Mouse (Mus musculus) adrenal gland, postnatal 0 days (tissue): ENCODE results near the gene B3gnt5. TPM values are rescaled to one million over a fixed set of nuclear protein-coding genes. Genes with fewer than 3 reads are reported as not detected.

ENCODE experiments used
- polyA plus RNA-seq: library from polyadenylated mRNA; unstranded; fragments of >200 nt; fragmentation: Nextera tagmentation; extraction: Ambion mirVana; gene quantifications from 2 replicates; pipeline ENCODE4 v1.2.1, GENCODE M21; 2015

The B3gnt5 gene
- 1.6 and 3.0 TPM in 2 replicates for polyA plus RNA-seq

DNA sequence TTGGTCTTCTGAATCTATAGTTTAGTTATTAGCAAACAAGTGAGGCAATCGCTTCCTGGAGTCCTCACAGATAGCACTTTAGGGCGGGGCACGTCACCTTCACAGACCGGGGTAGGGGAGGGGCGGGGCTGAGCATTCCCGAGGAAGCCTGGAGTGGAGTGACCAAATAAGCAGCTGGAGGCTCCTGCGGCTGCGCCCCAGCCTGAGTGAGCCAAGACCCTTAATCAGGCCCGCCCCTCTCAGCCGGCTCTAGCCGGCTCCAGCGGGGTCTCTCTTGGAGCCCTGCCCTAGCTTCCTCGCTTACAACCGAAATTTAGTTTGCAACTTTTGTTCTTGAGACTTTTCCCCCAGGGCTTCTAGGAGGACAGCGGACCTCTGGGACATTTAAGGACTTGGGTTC, at the start of gene B3gnt5:
Gene B3gnt5, plus strand, starts transcription at position 135 of the 400 bp plus-strand sequence.

Other genes starting within 250 kb of the B3gnt5 start
- not detected in 2 replicates for gene Olfr167, start 237.9 kb upstream of the B3gnt5 start, polyA plus RNA-seq
- gene Olfr168, start 224.7 kb upstream of the B3gnt5 start, polyA plus RNA-seq, result not detected in 2 replicates
- gene Olfr169, start 188.4 kb upstream of the B3gnt5 start, polyA plus RNA-seq, result not detected in 2 replicates
- gene Olfr170, start 148.3 kb upstream of the B3gnt5 start, polyA plus RNA-seq, result not detected in 2 replicates
- not detected in 2 replicates for gene Olfr171, start 130.3 kb upstream of the B3gnt5 start, polyA plus RNA-seq
- 0.03 and 0.23 TPM in 2 replicates for gene Lamp3, start 53.8 kb upstream of the B3gnt5 start, polyA plus RNA-seq
- gene Klhl6, start 222.8 kb downstream of the B3gnt5 start, polyA plus RNA-seq, result 7.2 and 9.1 TPM in 2 replicates